Mouse (Mus musculus) midbrain, embryonic 13.5 days (tissue): ENCODE data around the gene Phactr4. TPM values are rescaled to one million over a fixed set of nuclear protein-coding genes. Genes with fewer than 3 reads are reported as not detected.

Experiments
- ATAC-seq: fragments of 200-750 bp; cut with Nextera tagmentation; 2 replicates; pipeline ENCODE4 v1.8.0; 2017; ENCODE audit warnings: mild to moderate bottlenecking, moderate TSS enrichment, moderate library complexity
- H3K27ac ChIP-seq: fragments of 300-500 bp; sonication (generic); 2 replicates; pipeline ENCODE4 v1.5.1; 2015; ENCODE audit warnings: inconsistent platforms, mild to moderate bottlenecking, moderate library complexity
- H3K27me3 ChIP-seq: fragments of 300-500 bp; sonication (generic); 2 replicates; pipeline ENCODE4 v1.6.1; 2015; ENCODE audit warnings: mild to moderate bottlenecking, inconsistent platforms
- H3K36me3 ChIP-seq: fragments of 300-500 bp; sonication (generic); 2 replicates; pipeline ENCODE4 v1.6.1; 2015; ENCODE audit warnings: mild to moderate bottlenecking, inconsistent platforms
- H3K4me1 ChIP-seq: fragments of 300-500 bp; sonication (generic); replicated peaks from 2 replicates; pipeline ENCODE4 v1.6.1; 2015; ENCODE audit warnings: inconsistent platforms
- H3K4me2 ChIP-seq: fragments of 300-500 bp; sonication (generic); replicated peaks from 2 replicates; pipeline ENCODE4 v1.6.1; 2015; ENCODE audit warnings: moderate library complexity, mild to moderate bottlenecking, inconsistent platforms
- H3K4me3 ChIP-seq: fragments of 300-500 bp; sonication (generic); replicated peaks from 2 replicates; pipeline ENCODE4 v1.5.1; 2015; ENCODE audit warnings: mild to moderate bottlenecking, inconsistent platforms
- H3K9ac ChIP-seq: fragments of 300-500 bp; sonication (generic); replicated peaks from 2 replicates; pipeline ENCODE4 v1.6.1; 2015; ENCODE audit warnings: mild to moderate bottlenecking, inconsistent platforms
- H3K9me3 ChIP-seq: fragments of 300-500 bp; sonication (generic); 2 replicates; pipeline ENCODE4 v1.6.1; 2016; ENCODE audit warnings: mild to moderate bottlenecking, inconsistent platforms
- WGBS: fragments of 180-500 bp; shearing (Covaris S2); methylation state at CpG from one replicate; pipeline ENCODE4 v1.1.7; 2015; 5-methylcytosine and 5-hydroxymethylcytosine counted together
- polyA plus RNA-seq: library from polyadenylated mRNA; unstranded; fragments of >200 nt; fragmentation: Nextera tagmentation; extraction: Ambion mirVana; gene quantifications from 2 replicates; pipeline ENCODE4 v1.2.1, GENCODE M21; 2015

Gene Phactr4
- polyA plus RNA-seq, 1 experiment from 2014 or later = 14.3 TPM

- Histone ChIP-seq H3K4me1 (peaks cover 21% of the 10 kb centered on the region), H3K27ac (no peak overlapping the region), H3K9ac (peak overlapping the region; percentile 75), H3K36me3 (peaks cover 3% of the 10 kb centered on the region), H3K27me3 (no peaks in the 10 kb centered on the region), H3K9me3 (no peaks in the 10 kb centered on the region), H3K4me2 (peak overlapping the region; percentile 97), H3K4me3 (peak overlapping the region; percentile 68)
- ATAC-seq = 0 out of 2 replicates have a peak, but pooled peaks have one; percentile 9
- 8% methylated on average over 13 of the region's 13 CpGs for WGBS
These were observed 77.7 kb downstream of the Phactr4 start for GRCm38 (mm10) chr4:132344403-132345134.

DNA sequence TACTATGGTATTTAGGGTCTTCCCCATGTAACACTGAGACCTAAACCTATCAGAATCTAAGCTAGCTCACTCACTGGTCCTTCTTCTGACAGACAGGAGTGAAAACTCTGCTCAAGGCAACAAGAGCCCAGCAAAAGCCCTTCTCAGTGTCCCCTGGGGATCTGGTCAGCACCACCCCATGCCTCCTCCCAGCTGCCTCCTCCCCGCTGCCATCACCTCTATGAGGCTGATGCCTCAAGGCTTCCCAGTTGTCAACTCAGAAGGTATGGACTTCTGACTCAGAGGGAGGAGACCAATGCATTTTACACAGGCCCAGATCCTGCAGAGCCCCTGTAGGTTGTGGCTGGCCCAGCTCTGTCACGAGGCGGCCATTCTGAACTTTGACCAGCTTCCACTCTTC, 80.8 kb downstream of the Phactr4 start:
- WGBS = 93% methylated on average over 3 of the region's 3 CpGs
- Histone ChIP-seq H3K9ac (no peak overlapping the region), H3K4me2 (no peak overlapping the region), H3K9me3 (no peaks in the 10 kb centered on the region), H3K27me3 (no peaks in the 10 kb centered on the region), H3K4me1 (peaks cover 21% of the 10 kb centered on the region), H3K27ac (no peak overlapping the region), H3K36me3 (peaks cover 31% of the 10 kb centered on the region), H3K4me3 (no peak overlapping the region)
- ATAC-seq = no peak

GRCm38 (mm10) chr4:132338943-132339342, 83.3 kb downstream of the Phactr4 start:
- no peak overlapping the region for H3K27ac ChIP-seq
- WGBS = 94% methylated on average over 13 of the region's 13 CpGs
- ATAC-seq = no peak

GRCm38 (mm10) chr4:132332880-132333279, 89.4 kb downstream of the Phactr4 start:
- H3K9ac ChIP-seq = no peak overlapping the region
- peaks cover 55% of the 10 kb centered on the region for H3K36me3 ChIP-seq
- no peak overlapping the region for H3K4me3 ChIP-seq
- H3K27ac ChIP-seq = no peak overlapping the region
- no peak for ATAC-seq
- H3K4me1 ChIP-seq = peaks cover 17% of the 10 kb centered on the region
- no peaks in the 10 kb centered on the region for H3K9me3 ChIP-seq
- H3K4me2 ChIP-seq = no peak overlapping the region
- no peaks in the 10 kb centered on the region for H3K27me3 ChIP-seq
- WGBS = 93% methylated on average over 6 of the region's 6 CpGs

More at GRCm38 (mm10) chr4:132338943-132339342, 83.3 kb downstream of the Phactr4 start:
- Histone ChIP-seq H3K4me3 (no peak overlapping the region), H3K9ac (no peak overlapping the region), H3K36me3 (peaks cover 55% of the 10 kb centered on the region), H3K4me2 (no peak overlapping the region), H3K27me3 (no peaks in the 10 kb centered on the region), H3K4me1 (peaks cover 10% of the 10 kb centered on the region), H3K9me3 (no peaks in the 10 kb centered on the region)

DNA sequence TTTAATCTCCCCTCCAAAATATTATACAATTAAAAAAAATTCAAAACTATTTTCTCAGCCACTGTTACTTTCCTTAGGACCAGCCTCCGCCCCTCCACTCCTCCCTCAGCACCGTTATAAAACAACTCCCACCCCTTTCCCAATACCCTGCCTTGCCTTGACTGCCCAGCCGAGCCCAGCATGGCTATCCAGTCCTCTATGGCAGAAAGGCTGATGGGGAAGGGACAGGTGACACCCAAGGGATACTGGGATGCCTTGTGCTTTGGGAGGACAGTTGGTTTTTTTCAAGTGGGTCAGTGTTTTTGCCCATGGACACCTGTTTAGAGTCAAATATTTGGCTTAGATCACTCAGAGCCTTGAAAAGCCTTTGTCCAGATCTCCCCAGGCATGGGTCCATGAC, 90.3 kb downstream of the Phactr4 start:
- H3K4me1 ChIP-seq = peaks cover 17% of the 10 kb centered on the region
- no peaks in the 10 kb centered on the region for H3K27me3 ChIP-seq
- H3K4me3 ChIP-seq = no peak overlapping the region
- ATAC-seq = no peak
- 79% methylated on average over 3 of the region's 3 CpGs for WGBS
- H3K27ac ChIP-seq = no peak overlapping the region
- no peak overlapping the region for H3K9ac ChIP-seq
- H3K4me2 ChIP-seq = no peak overlapping the region
- H3K36me3 ChIP-seq = peaks cover 48% of the 10 kb centered on the region
- H3K9me3 ChIP-seq = no peaks in the 10 kb centered on the region

GRCm38 (mm10) chr4:132329835-132330354, 92.4 kb downstream of the Phactr4 start:
- peak overlapping the region; percentile 74; the same call in 1 of the 2 replicates for H3K27ac ChIP-seq
- 8% methylated on average over 10 of the region's 10 CpGs for WGBS
- peak; percentile 54 for ATAC-seq

DNA sequence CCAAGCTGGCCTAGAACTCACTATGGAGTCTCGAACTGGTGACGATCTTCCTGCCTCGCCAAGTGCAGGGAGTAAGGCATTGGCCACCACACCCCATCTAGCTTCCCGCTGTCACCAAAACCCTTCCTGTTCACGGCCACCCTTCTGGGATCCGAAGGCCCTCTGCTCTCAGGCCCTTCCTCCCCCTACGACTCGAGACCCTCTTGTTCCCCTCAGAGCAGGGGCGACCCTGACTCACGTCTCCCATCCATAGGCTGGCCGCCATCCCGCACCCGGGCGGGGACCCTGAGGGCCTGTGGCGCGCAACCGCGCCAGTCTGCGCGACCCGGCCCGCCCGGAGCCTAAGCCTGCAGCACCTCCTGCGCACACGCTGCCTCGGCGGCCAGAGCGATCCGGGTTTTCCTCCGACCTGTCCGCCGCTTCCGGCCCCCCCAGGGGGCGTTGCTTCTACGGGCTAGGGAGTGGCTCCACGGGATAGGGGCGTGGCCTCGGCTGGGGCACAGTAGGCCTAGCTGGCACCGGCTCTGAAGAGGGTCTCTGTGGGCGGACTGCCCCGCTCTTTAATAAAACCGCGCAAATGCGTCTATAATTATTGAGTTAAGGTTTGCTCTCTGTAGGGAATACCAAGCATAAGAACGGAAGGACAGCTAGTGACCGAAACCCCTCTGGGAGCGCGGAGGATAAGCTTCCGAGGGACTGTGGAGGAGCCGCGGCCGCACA, 93.0 kb downstream of the Phactr4 start, which contains the start of gene Trnau1ap:
Trnau1ap (minus strand) TSS at position 424 of the 720 bp plus-strand sequence.
- ATAC-seq = peak; percentile 98
- H3K27ac ChIP-seq = peak within 1 kb of the TSS; percentile 74
- WGBS = under 1% methylated on average over 52 of the region's 52 CpGs
- H3K4me2 ChIP-seq = peak within 1 kb of the TSS; percentile 69
- H3K4me1 ChIP-seq = peaks cover 17% of the 10 kb centered on the region
- peak within 1 kb of the TSS; percentile 66 for H3K4me3 ChIP-seq
- peak within 1 kb of the TSS; percentile 84 for H3K9ac ChIP-seq
- H3K36me3 ChIP-seq = peaks cover 42% of the 10 kb centered on the region
- no peaks in the 10 kb centered on the region for H3K27me3 ChIP-seq
- H3K9me3 ChIP-seq = no peaks in the 10 kb centered on the region

More at GRCm38 (mm10) chr4:132329835-132330354, 92.4 kb downstream of the Phactr4 start:
- Histone ChIP-seq H3K4me1 (peaks cover 17% of the 10 kb centered on the region), H3K9me3 (no peaks in the 10 kb centered on the region), H3K36me3 (peaks cover 42% of the 10 kb centered on the region), H3K27me3 (no peaks in the 10 kb centered on the region), H3K4me3 (peak overlapping the region; percentile 66), H3K4me2 (peak overlapping the region; percentile 69), H3K9ac (peak overlapping the region; percentile 84)

GRCm38 (mm10) chr4:132328391-132328982, 93.8 kb downstream of the Phactr4 start:
- no peak for ATAC-seq
- Histone ChIP-seq H3K9ac (peak overlapping the region; percentile 84), H3K27me3 (no peaks in the 10 kb centered on the region), H3K4me3 (peak overlapping the region; percentile 66), H3K36me3 (peaks cover 42% of the 10 kb centered on the region), H3K27ac (peak overlapping the region; percentile 74), H3K4me2 (peak overlapping the region; percentile 69), H3K9me3 (no peaks in the 10 kb centered on the region), H3K4me1 (peaks cover 17% of the 10 kb centered on the region)
- 48% methylated on average over 14 of the region's 14 CpGs for whole genome bisulfite sequencing

- Histone ChIP-seq H3K4me3 (no peak overlapping the region), H3K36me3 (peaks cover 44% of the 10 kb centered on the region), H3K9me3 (no peaks in the 10 kb centered on the region), H3K4me2 (no peak overlapping the region), H3K4me1 (peaks cover 17% of the 10 kb centered on the region), H3K27ac (no peak overlapping the region), H3K9ac (no peak overlapping the region), H3K27me3 (no peaks in the 10 kb centered on the region)
- 82% methylated on average over 5 of the region's 5 CpGs for WGBS
- no peak for ATAC-seq
These were observed 95.8 kb downstream of the Phactr4 start for GRCm38 (mm10) chr4:132326481-132326880.

GRCm38 (mm10) chr4:132315711-132316110, 106.6 kb downstream of the Phactr4 start:
- Histone ChIP-seq H3K4me1 (peaks cover under 1% of the 10 kb centered on the region; the same call in 1 of the 2 replicates), H3K27ac (no peak overlapping the region), H3K27me3 (no peaks in the 10 kb centered on the region), H3K9ac (no peak overlapping the region), H3K4me2 (no peak overlapping the region), H3K9me3 (no peaks in the 10 kb centered on the region), H3K4me3 (no peak overlapping the region), H3K36me3 (peaks cover 92% of the 10 kb centered on the region)
- WGBS = 91% methylated on average over 8 of the region's 8 CpGs
- ATAC-seq = no peak

- no peak overlapping the region for H3K4me3 ChIP-seq
- H3K27ac ChIP-seq = no peak overlapping the region
- no peak for ATAC-seq
- peaks cover 15% of the 10 kb centered on the region for H3K4me1 ChIP-seq
- no peaks in the 10 kb centered on the region for H3K9me3 ChIP-seq
- peaks cover 75% of the 10 kb centered on the region for H3K36me3 ChIP-seq
- no peak overlapping the region for H3K9ac ChIP-seq
- H3K4me2 ChIP-seq = no peak overlapping the region
- no peaks in the 10 kb centered on the region for H3K27me3 ChIP-seq
- 86% methylated on average over 5 of the region's 5 CpGs for WGBS
These were observed 109.7 kb downstream of the Phactr4 start for GRCm38 (mm10) chr4:132312627-132313026.
